Mouse (Mus musculus): ENCODE data around the gene Slc30a5.

The Slc30a5 gene

DNA sequence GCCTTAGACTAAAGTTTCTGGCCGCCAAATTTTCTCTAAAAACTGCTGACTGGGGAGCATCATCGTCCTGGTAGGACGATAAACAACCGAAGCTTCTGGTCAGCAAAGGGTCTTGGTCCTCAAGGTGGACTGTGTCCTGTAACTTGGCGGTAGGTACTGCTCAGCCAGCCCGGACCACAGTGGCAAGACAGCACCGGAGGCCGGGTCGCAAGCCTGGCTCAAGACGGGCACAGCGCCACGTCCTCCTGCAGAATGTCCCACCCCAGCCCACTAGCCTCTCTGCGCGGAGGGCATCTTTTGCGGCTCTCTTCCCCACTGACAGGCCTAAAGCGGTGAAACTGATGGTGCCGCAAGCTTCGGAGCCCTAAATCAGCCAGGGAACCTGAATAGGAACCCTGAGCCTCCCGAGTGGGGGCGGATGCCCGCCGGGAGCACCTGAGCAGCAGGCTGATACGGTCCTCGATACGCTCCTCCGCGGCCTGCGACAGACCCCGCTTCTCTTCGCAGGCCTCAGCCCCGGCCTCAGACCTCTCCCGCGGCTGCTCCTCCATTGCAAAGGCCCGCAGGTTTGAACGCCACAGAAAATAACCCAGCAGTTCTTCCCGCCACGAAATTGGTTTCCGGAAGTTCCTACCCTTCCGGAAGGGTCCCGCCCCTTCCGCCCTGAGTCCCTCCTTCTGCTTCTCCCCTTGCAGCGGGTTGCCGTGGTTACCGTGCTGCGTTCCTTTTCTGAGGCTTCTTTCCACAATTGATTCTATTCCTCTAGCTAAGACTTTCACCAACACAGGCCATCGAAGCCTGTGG, 57.8 kb downstream of the Slc30a5 start, which contains the start of gene Cenph:
TSS of gene Cenph (minus strand) at position 648 of the 804 bp plus-strand sequence.
- peak; percentile 64 for DNase-seq (ENCODE audit: extremely low spot score, low read depth, low spot score)

GRCm38 (mm10) chr13:100774704-100775103, 58.5 kb downstream of the Slc30a5 start:
- no peak for DNase-seq (ENCODE audit: extremely low spot score, low read depth, low spot score)

- DNase-seq (ENCODE audit: extremely low spot score, low read depth, low spot score), result no peak
These were observed 77.9 kb downstream of the Slc30a5 start for GRCm38 (mm10) chr13:100755329-100755728.

GRCm38 (mm10) chr13:100754186-100754585, 79.0 kb downstream of the Slc30a5 start:
- no peak for DNase-seq (ENCODE audit: extremely low spot score, low read depth, low spot score)

GRCm38 (mm10) chr13:100753011-100753410, 80.2 kb downstream of the Slc30a5 start:
- DNase-seq (ENCODE audit: extremely low spot score, low read depth, low spot score), result no peak

All from hindlimb bud, embryonic 11.5 days (tissue).